Mouse (Mus musculus): ENCODE data around the gene Kmt2c.

The Kmt2c gene

GRCm38 (mm10) chr5:25498346-25498820 is at the start of gene Kmt2c:
Kmt2c (minus strand) TSS chr5:25498783.
- DNase-seq (ENCODE audit: low spot score in 2 of 2): peak; percentile 75 to 90

- peak in 1 of 2 experiments; percentile 27 for DNase-seq (ENCODE audit: low spot score in 2 of 2)
Measured at GRCm38 (mm10) chr5:25546912-25547311, 48.3 kb upstream of the Kmt2c start.

- DNase-seq (ENCODE audit: low spot score in 2 of 2): no peak
Measured at GRCm38 (mm10) chr5:25544566-25544965, 46.0 kb upstream of the Kmt2c start.

- DNase-seq (ENCODE audit: low spot score in 2 of 2): no peak
Measured at GRCm38 (mm10) chr5:25544061-25544460, 45.5 kb upstream of the Kmt2c start.

- DNase-seq (ENCODE audit: low spot score in 2 of 2): no peak
Measured at GRCm38 (mm10) chr5:25541661-25542060, 43.1 kb upstream of the Kmt2c start.

GRCm38 (mm10) chr5:25540921-25541320 is 42.3 kb upstream of the Kmt2c start:
- no peak for DNase-seq (ENCODE audit: low spot score in 2 of 2)

GRCm38 (mm10) chr5:25540412-25540811 is 41.8 kb upstream of the Kmt2c start:
- no peak for DNase-seq (ENCODE audit: low spot score in 2 of 2)

- DNase-seq (ENCODE audit: low spot score in 2 of 2): no peak
Measured at GRCm38 (mm10) chr5:25536921-25537409, 38.4 kb upstream of the Kmt2c start.

GRCm38 (mm10) chr5:25536451-25536850 is 37.9 kb upstream of the Kmt2c start:
- no peak for DNase-seq (ENCODE audit: low spot score in 2 of 2)

- no peak for DNase-seq (ENCODE audit: low spot score in 2 of 2)
Measured at GRCm38 (mm10) chr5:25535566-25535965, 37.0 kb upstream of the Kmt2c start.

- DNase-seq (ENCODE audit: low spot score in 2 of 2): no peak
Measured at GRCm38 (mm10) chr5:25533298-25533697, 34.7 kb upstream of the Kmt2c start.

GRCm38 (mm10) chr5:25532256-25533147 is 33.9 kb upstream of the Kmt2c start:
- DNase-seq (ENCODE audit: low spot score in 2 of 2): peak; percentile 47 to 67

- no peak for DNase-seq (ENCODE audit: low spot score in 2 of 2)
Measured at GRCm38 (mm10) chr5:25530629-25531028, 32.0 kb upstream of the Kmt2c start.

GRCm38 (mm10) chr5:25529529-25530421 is 31.2 kb upstream of the Kmt2c start:
- peak; percentile 99 to 100 for DNase-seq (ENCODE audit: low spot score in 2 of 2)

- DNase-seq (ENCODE audit: low spot score in 2 of 2): peak in 1 of 2 experiments; percentile 18
Measured at GRCm38 (mm10) chr5:25528851-25529528, 30.4 kb upstream of the Kmt2c start.

- DNase-seq (ENCODE audit: low spot score in 2 of 2): no peak
Measured at GRCm38 (mm10) chr5:25527971-25528370, 29.4 kb upstream of the Kmt2c start.

- DNase-seq (ENCODE audit: low spot score in 2 of 2): no peak
Measured at GRCm38 (mm10) chr5:25526926-25527325, 28.3 kb upstream of the Kmt2c start.

- DNase-seq (ENCODE audit: low spot score in 2 of 2): no peak
Measured at GRCm38 (mm10) chr5:25526116-25526515, 27.5 kb upstream of the Kmt2c start.

- DNase-seq (ENCODE audit: low spot score in 2 of 2): no peak
Measured at GRCm38 (mm10) chr5:25521461-25521860, 22.9 kb upstream of the Kmt2c start.

- DNase-seq (ENCODE audit: low spot score in 2 of 2): no peak
Measured at GRCm38 (mm10) chr5:25519820-25520219, 21.2 kb upstream of the Kmt2c start.

- DNase-seq (ENCODE audit: low spot score in 2 of 2): no peak
Measured at GRCm38 (mm10) chr5:25517550-25517949, 19.0 kb upstream of the Kmt2c start.
